Mouse (Mus musculus) brain, embryonic 14.5 days (tissue): ENCODE results near the gene Tacc2.

ENCODE experiments used
- CTCF ChIP-seq: fragments of 200-500 bp; IDR thresholded peaks from 2 replicates; pipeline ENCODE4 v1.5.1; 2012; ENCODE audit warnings: inconsistent platforms, mild to moderate bottlenecking, moderate library complexity, borderline replicate concordance; ENCODE audit not compliant: insufficient read depth, insufficient read length; ENCODE audit errors: extremely low read depth
- POLR2A ChIP-seq: fragments of 200-500 bp; IDR thresholded peaks from 2 replicates; pipeline ENCODE4 v1.6.1; 2012; ENCODE audit warnings: mild to moderate bottlenecking, inconsistent platforms, borderline replicate concordance; ENCODE audit not compliant: poor library complexity, insufficient read depth, insufficient read length, severe bottlenecking; ENCODE audit errors: extremely low read depth

DNA sequence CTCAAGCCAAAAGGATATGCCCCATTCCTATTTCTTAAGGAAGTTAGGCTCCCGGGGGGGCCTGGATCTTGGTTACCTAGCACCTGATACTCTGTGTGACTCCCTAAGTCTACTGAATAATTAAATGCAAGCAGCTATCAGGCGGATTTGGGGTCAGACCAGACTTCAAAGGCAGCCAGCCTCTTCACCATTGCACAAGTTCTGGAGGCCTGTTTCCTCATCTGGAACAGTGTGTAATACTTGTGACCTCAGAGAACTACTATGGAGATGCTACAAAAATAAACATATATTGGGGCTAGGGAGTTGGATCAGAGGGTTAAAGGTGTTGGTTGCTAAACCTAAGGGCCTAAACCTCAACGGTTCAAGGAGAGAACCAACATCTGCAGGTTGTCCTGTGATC lies 59.0 kb downstream of the Tacc2 start:
- TF ChIP-seq CTCF (no peak), POLR2A (no peak)
